ENCODE assay signal across 32 mouse cellular contexts in genomic region chr9:41004415-41004814, GRCm38 (mm10). TPM values are rescaled to one million over a fixed set of nuclear protein-coding genes. Genes with fewer than 3 reads are reported as not detected.
DNase-seq lines count a peak whose midpoint lies in the region; ATAC-seq and TF ChIP-seq lines count a peak whose summit lies in the region.
"Had no signal": no experiment of that assay in that cellular context is flagged by ENCODE, and none has a peak within 500 bp of the region (broad histone marks: within the 10 kb centered on the region; RNA-seq: fewer than 3 reads in every experiment).

Crtam (minus strand) TSS chr9:41004628.

- peak; percentile 24 for DNase-seq in thymus, adult 2 months
- no peak for DNase-seq in thymus, postnatal 10 days (ENCODE audit: low spot score in 2 of 2)
- DNase-seq in thymus, postnatal 14 days, result peak; percentile 33
- DNase-seq in adrenal gland, adult 8-10 months, result no peak
- no peak for DNase-seq in frontal cortex, postnatal 10 days (ENCODE audit: low spot score in 2 of 2)
- no peak for DNase-seq in right cerebral cortex, postnatal 14 days
- DNase-seq: adrenal gland, adult 2 months; cerebellum, adult 9-11 months; forebrain, postnatal 0 days; gastrocnemius, postnatal 10 days; heart, postnatal 10 days; kidney, postnatal 36 days; left cerebral cortex, postnatal 4 days; liver, postnatal 0 days; lung, postnatal 36 days had no signal

- no peaks in the 10 kb centered on the region; the same call in 1 of the 2 replicates for H3K4me1 ChIP-seq in thymus, adult 2 months (replicated peaks; ENCODE audit: control insufficient read depth, insufficient read depth, low read length)
- H3K4me1 ChIP-seq: embryonic facial prominence, embryonic 13.5 days; liver, embryonic 12.5 days had no signal

- H3K27me3 ChIP-seq in thymus, adult 2 months (ENCODE audit: control insufficient read depth, insufficient read depth, low read length), result no peaks in the 10 kb centered on the region
- H3K27me3 ChIP-seq: embryonic facial prominence, embryonic 13.5 days; heart, embryonic 13.5 days; megakaryocyte, embryonic 14.5 days; midbrain, embryonic 12.5 days had no signal

- no peak for TF ChIP-seq CTCF in thymus, adult 2 months (IDR thresholded peaks at IDR 0.05; ENCODE audit: borderline replicate concordance, control insufficient read depth, extremely low read depth, insufficient read depth, low read length, poor library complexity)

- H3K27ac ChIP-seq in thymus, adult 2 months (ENCODE audit: control insufficient read depth, insufficient read depth, low read length), result no peak within 1 kb of the TSS
- H3K27ac ChIP-seq: embryonic facial prominence, embryonic 13.5 days; heart, embryonic 13.5 days; hindbrain, embryonic 14.5 days; layer of hippocampus, adult 2 months; liver, embryonic 12.5 days; midbrain, embryonic 12.5 days had no signal

- TF ChIP-seq POLR2A in thymus, adult 2 months (IDR thresholded peaks at IDR 0.05; ENCODE audit: control insufficient read depth, extremely low read depth, insufficient read depth, low read length, poor library complexity), result no peak

- WGBS in thymus, adult 2 months, result 37% methylated on average over 4 of the region's 4 CpGs

- no peak within 1 kb of the TSS for H3K4me3 ChIP-seq in thymus, adult 2 months (ENCODE audit: control insufficient read depth, insufficient read depth, low read length)
- H3K4me3 ChIP-seq: embryonic facial prominence, embryonic 13.5 days; heart, embryonic 13.5 days; layer of hippocampus, adult 2 months; liver, embryonic 12.5 days; megakaryocyte, embryonic 14.5 days; midbrain, embryonic 12.5 days had no signal

- ATAC-seq in megakaryocyte, adult 5-6 weeks (ENCODE audit: poor library complexity, severe bottlenecking), result peak; percentile 33; the same call in 1 of the 2 replicates
- ATAC-seq: forebrain, postnatal 0 days; intestine, postnatal 0 days; liver, embryonic 12.5 days; liver, postnatal 0 days had no signal

- no peaks in the 10 kb centered on the region for H3K36me3 ChIP-seq in thymus, adult 2 months (ENCODE audit: control insufficient read depth, insufficient read depth, low read length)
- H3K36me3 ChIP-seq: embryonic facial prominence, embryonic 13.5 days; heart, embryonic 13.5 days; liver, embryonic 12.5 days; midbrain, embryonic 12.5 days had no signal

RNA-seq across cellular contexts. Expression of gene Crtam, which starts in this region (rescaled TPM):
- polyA plus RNA-seq in thymus, adult 2 months (2012; rRNA removed), result 0.13 and 0.47 TPM in 2 replicates
- 0.45 and 0.62 TPM in 2 replicates for total RNA-seq in megakaryocyte, adult 5-6 weeks (2015)
- total RNA-seq in megakaryocyte, adult 5-6 weeks (2017), result 0.40 and 0.77 TPM in 2 replicates
- under 1 TPM in 2 of 4 experiments, not detected in 2; 0.18 to 0.19 TPM for total RNA-seq in adrenal gland, adult 8-10 months (2022)
- total RNA-seq: adrenal gland, adult 2 months; heart, adult 8-10 months; hematopoietic stem cell, adult 5-6 weeks; MEL had no signal
- polyA plus RNA-seq: adrenal gland, adult 2 months; forebrain, embryonic 11.5 days; gonadal fat pad, adult 2 months; heart, embryonic 13.5 days; lung, embryonic 16.5 days; midbrain, embryonic 12.5 days; neural tube, embryonic 11.5 days; stomach, embryonic 14.5 days had no signal

Comparison
In these comparisons a context has a peak if more than half of its experiments do, and no peak if none do; other contexts are left out.
1. Peak in DNase-seq in thymus, adult 2 months; RNA of the gene not detected or under 1 TPM.
2. Peak in ATAC-seq in megakaryocyte, adult 5-6 weeks; RNA of the gene not detected or under 1 TPM.